Mouse (Mus musculus) stomach, embryonic 14.5 days (tissue): ENCODE data around the gene Trim5. TPM values are rescaled to one million over a fixed set of nuclear protein-coding genes. Genes with fewer than 3 reads are reported as not detected.

ENCODE experiments used
- ATAC-seq: fragments of 200-750 bp; cut with Nextera tagmentation; 2 replicates; pipeline ENCODE4 v1.8.0; 2017; ENCODE audit warnings: low read depth, moderate TSS enrichment; ENCODE audit not compliant: insufficient number of reproducible peaks, insufficient read depth, low FRiP score
- H3K27ac ChIP-seq: fragments of 300-500 bp; sonication (generic); 2 replicates; pipeline ENCODE4 v1.5.1; 2014; ENCODE audit warnings: mild to moderate bottlenecking, low read length, moderate library complexity, mixed read lengths
- H3K27me3 ChIP-seq: fragments of 300-500 bp; sonication (generic); 2 replicates; pipeline ENCODE4 v1.6.1; 2014; ENCODE audit warnings: low read length, control low read depth, mixed read lengths; ENCODE audit not compliant: control insufficient read depth, insufficient read depth
- H3K36me3 ChIP-seq: fragments of 300-500 bp; sonication (generic); 2 replicates; pipeline ENCODE4 v1.6.1; 2014; ENCODE audit warnings: mild to moderate bottlenecking, control low read depth, low read length, moderate library complexity, mixed read lengths; ENCODE audit not compliant: control insufficient read depth, insufficient read depth
- H3K4me1 ChIP-seq: fragments of 300-500 bp; sonication (generic); 2 replicates; pipeline ENCODE4 v1.6.1; 2014; ENCODE audit warnings: low read length, control low read depth, mixed read lengths; ENCODE audit not compliant: control insufficient read depth, insufficient read depth
- H3K4me2 ChIP-seq: fragments of 300-500 bp; sonication (generic); replicated peaks from 2 replicates; pipeline ENCODE4 v1.6.1; 2014; ENCODE audit warnings: low read depth, low read length, control low read depth
- H3K4me3 ChIP-seq: fragments of 300-500 bp; sonication (generic); 2 replicates; pipeline ENCODE4 v1.5.1; 2014; ENCODE audit warnings: low read depth, low read length, control low read depth
- H3K9ac ChIP-seq: fragments of 300-500 bp; sonication (generic); replicated peaks from 2 replicates; pipeline ENCODE4 v1.6.1; 2014; ENCODE audit warnings: low read depth, mild to moderate bottlenecking, control low read depth, low read length, moderate library complexity, mixed read lengths
- H3K9me3 ChIP-seq: fragments of 300-500 bp; sonication (generic); 2 replicates; pipeline ENCODE4 v1.6.1; 2016; ENCODE audit warnings: low read depth, low read length, control low read depth; ENCODE audit not compliant: control insufficient read depth
- WGBS: fragments of 180-500 bp; shearing (Covaris S2); extraction: QIAGEN DNeasy Blood & Tissue Kit; methylation state at CpG from one replicate; pipeline ENCODE4 v1.1.7; 2014; 5-methylcytosine and 5-hydroxymethylcytosine counted together
- polyA plus RNA-seq: library from polyadenylated mRNA; unstranded; fragments of >200 nt; fragmentation: Nextera tagmentation; extraction: Ambion mirVana; gene quantifications from 2 replicates; pipeline ENCODE4 v1.2.1, GENCODE M21; 2014

Trim5 gene
- polyA plus RNA-seq, 1 experiment from 2014 or later: 0.36 TPM

GRCm38 (mm10) chr7:104217881-104218280 lies 70.0 kb downstream of the Trim5 start:
- no peaks in the 10 kb centered on the region for H3K27me3 ChIP-seq
- 70% methylated on average over 2 of the region's 2 CpGs for WGBS
- H3K4me1 ChIP-seq: no peaks in the 10 kb centered on the region
- no peak overlapping the region for H3K27ac ChIP-seq
- no peaks in the 10 kb centered on the region for H3K9me3 ChIP-seq
- H3K4me2 ChIP-seq: no peak overlapping the region
- no peak overlapping the region for H3K4me3 ChIP-seq
- no peak for ATAC-seq
- H3K9ac ChIP-seq: no peak overlapping the region
- H3K36me3 ChIP-seq: no peaks in the 10 kb centered on the region

DNA sequence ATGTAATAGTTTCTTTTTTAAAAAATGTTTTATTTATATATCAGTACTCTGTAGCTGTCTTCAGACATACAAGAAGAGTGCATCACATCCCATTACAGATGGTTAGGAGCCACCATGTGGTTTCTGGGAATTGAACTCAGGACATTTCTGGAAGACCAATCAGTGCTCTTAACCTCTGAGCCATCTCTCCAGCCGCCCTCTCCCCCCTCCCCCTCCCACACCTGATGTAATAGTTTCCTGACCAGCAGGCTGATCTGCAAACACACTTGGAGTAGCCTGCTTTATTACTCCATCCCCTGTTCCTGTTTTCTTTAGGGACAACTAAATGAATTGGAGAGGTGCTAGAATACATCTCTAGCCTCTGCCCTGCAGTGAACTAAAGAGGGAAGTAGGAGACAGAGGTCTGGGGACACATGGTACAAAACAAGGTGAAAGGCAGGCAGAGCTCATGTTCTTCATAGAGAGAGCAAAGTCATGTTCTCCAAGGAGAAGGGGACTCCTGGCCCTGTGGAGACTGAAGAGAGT lies 71.8 kb downstream of the Trim5 start:
- Histone ChIP-seq H3K9ac (no peak overlapping the region), H3K27me3 (no peaks in the 10 kb centered on the region), H3K9me3 (no peaks in the 10 kb centered on the region), H3K36me3 (no peaks in the 10 kb centered on the region), H3K4me2 (no peak overlapping the region), H3K4me1 (no peaks in the 10 kb centered on the region), H3K27ac (no peak overlapping the region), H3K4me3 (no peak overlapping the region)
- WGBS: 41% methylated on average over 1 of the region's 1 CpGs
- no peak for ATAC-seq

Other genes starting within 250 kb of the Trim5 start
- gene Olfr642, start 235.4 kb downstream of the Trim5 start, polyA plus RNA-seq: not detected in 2 replicates
- not detected in 2 replicates for gene 4930516K23Rik, start 226.6 kb downstream of the Trim5 start, polyA plus RNA-seq
- gene Olfr644, start 216.2 kb downstream of the Trim5 start, polyA plus RNA-seq: not detected in 2 replicates
- not detected in 2 replicates for gene Olfr645, start 202.6 kb downstream of the Trim5 start, polyA plus RNA-seq
- not detected in 2 replicates for gene Olfr646, start 183.2 kb downstream of the Trim5 start, polyA plus RNA-seq
- gene Ubqln5, start 158.3 kb downstream of the Trim5 start, polyA plus RNA-seq: not detected in 2 replicates
- gene Olfr643, start 150.7 kb downstream of the Trim5 start, polyA plus RNA-seq: not detected in 2 replicates
- gene Ubqln3, start 144.8 kb downstream of the Trim5 start, polyA plus RNA-seq: not detected in 2 replicates
- gene Ubqlnl, start 137.5 kb downstream of the Trim5 start, polyA plus RNA-seq: not detected in 2 replicates
- not detected in 2 replicates for gene Olfm5, start 123.3 kb downstream of the Trim5 start, polyA plus RNA-seq
- 0.25 and 0.34 TPM in 2 replicates for gene Olfr648, start 104.7 kb downstream of the Trim5 start, polyA plus RNA-seq
- gene Olfr649, start 92.1 kb downstream of the Trim5 start, polyA plus RNA-seq: not detected in 2 replicates
- 1.3 and 1.4 TPM in 2 replicates for gene Trim6, start 69.3 kb downstream of the Trim5 start, polyA plus RNA-seq
- gene Trim34a, start 43.6 kb downstream of the Trim5 start, polyA plus RNA-seq: 1.8 and 1.9 TPM in 2 replicates
- gene Trim12a, start 27.4 kb upstream of the Trim5 start, polyA plus RNA-seq: 6.2 and 7.1 TPM in 2 replicates
- not detected in 2 replicates for gene Trim34b, start 41.4 kb upstream of the Trim5 start, polyA plus RNA-seq
- 2.6 and 3.1 TPM in 2 replicates for gene Trim12c, start 65.3 kb upstream of the Trim5 start, polyA plus RNA-seq
- 0.11 and 0.22 TPM in 2 replicates for gene Trim30b, start 81.8 kb upstream of the Trim5 start, polyA plus RNA-seq
- gene Trim30c, start 112.7 kb upstream of the Trim5 start, polyA plus RNA-seq: 0.20 TPM in 1 of 2 replicates, not detected in the other
- gene Trim30a, start 177.1 kb upstream of the Trim5 start, polyA plus RNA-seq: 1.4 and 1.9 TPM in 2 replicates
- gene Trim30d, start 219.8 kb upstream of the Trim5 start, polyA plus RNA-seq: 0.62 and 0.73 TPM in 2 replicates